Mouse (Mus musculus) pancreas, adult 10 weeks (tissue): ENCODE measurements around the gene Gins1. TPM values are rescaled to one million over a fixed set of nuclear protein-coding genes. Genes with fewer than 3 reads are reported as not detected.

ENCODE experiments used
- polyA plus RNA-seq: library from polyadenylated mRNA; stranded (reverse); fragments of 350-450 nt; fragmentation: Illumina TruSeq; extraction: RNeasy Lipid Tissue Mini Kit (QIAGEN cat#74804); gene quantifications from one replicate; pipeline ENCODE4 v1.2.3, GENCODE M21; 2015; ENCODE audit warnings: low read depth, low replicate concordance; ENCODE audit not compliant: insufficient read depth

The Gins1 gene
- not detected for polyA plus RNA-seq

DNA sequence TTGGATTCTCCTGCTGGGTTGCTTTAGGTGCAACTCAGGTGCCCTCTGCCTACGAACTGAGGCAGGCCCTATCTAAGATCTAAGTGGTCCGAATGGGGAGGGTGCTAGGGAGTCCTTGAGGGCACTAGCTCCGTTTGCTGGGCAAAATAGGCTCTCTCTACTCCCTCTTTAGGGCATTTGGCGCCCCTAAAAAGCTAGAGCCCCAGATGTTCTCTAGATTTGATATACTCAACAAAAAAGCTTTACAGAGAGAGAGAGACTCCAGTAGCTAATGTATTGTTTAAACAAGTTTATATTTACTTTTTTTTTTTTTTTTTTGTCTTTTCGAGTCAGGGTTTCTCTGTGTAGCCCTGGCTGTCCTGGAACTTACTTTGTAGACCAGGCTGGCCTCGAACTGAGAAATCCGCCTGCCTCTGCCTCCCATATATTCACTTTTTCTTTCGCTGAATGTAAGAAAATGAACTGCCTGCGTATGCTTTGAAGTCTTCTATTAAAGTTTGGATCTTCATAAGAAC is at the start of gene Gins1:
Gene Gins1, plus strand, starts transcription at position 465 of the 515 bp plus-strand sequence.

DNA sequence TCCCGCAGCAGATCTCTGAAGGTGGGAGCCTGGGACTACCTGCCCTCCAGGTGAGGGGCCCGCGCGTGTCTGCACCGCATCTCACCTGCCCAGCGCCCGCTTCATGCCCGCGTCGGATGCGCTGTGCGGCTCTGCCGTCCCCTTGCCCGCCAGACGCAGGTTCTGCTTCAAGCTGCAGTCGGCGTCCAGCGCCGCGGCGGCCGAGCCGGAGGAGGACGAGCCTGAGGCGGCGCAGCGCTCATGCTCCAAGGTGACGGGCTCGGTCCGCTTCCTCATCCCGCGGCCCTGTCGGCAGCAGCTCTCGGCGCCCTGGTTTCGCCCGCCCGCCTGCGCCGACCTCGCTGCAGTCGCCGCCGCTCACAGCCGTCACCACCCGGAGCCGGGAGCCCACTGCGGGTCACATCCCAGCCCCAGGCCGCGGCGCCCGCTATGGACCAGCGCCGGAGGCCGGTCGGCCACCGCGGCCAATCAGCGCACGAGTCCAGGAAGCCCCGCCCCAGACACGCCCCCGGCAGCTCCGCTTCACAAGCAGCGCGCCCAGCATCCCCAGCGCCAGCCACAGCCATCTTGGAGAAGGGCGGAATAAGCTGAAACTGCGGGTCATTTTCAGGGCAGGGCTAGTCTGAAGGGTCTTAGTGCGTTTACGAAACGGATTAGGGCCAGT is 796 bp upstream of the Gins1 start, which contains the start of gene Abhd12:
Gene Abhd12, minus strand, starts transcription at position 470 of the 664 bp plus-strand sequence.

Other genes with a start within 250 kb of the Gins1 start
- gene Acss1, start 236.9 kb upstream of the Gins1 start, polyA plus RNA-seq: 3.0 TPM
- not detected for gene Vsx1, start 216.0 kb upstream of the Gins1 start, polyA plus RNA-seq
- gene Entpd6, start 156.4 kb upstream of the Gins1 start, polyA plus RNA-seq: 4.2 TPM
- gene Pygb, start 118.7 kb upstream of the Gins1 start, polyA plus RNA-seq: 15.5 TPM
- gene Abhd12, start 659 bp upstream of the Gins1 start, polyA plus RNA-seq: 15.1 TPM
- 2.1 TPM for gene Ninl, start 134.0 kb downstream of the Gins1 start, polyA plus RNA-seq
- gene Nanp, start 134.0 kb downstream of the Gins1 start, polyA plus RNA-seq: 1.8 TPM
- gene Gm14151, start 186.9 kb downstream of the Gins1 start, polyA plus RNA-seq: not detected
- gene Gm14147, start 192.8 kb downstream of the Gins1 start, polyA plus RNA-seq: not detected